Mouse (Mus musculus) mouse embryonic stem cell (cell line): ENCODE results near the gene Wdr62.

ENCODE experiments used
- in situ Hi-C, 2 experiments: fragments of 300-500 bp; cut with MboI; formaldehyde crosslinking; loops; 1 replicate in 1 of 2; 3 replicates in 1 of 2; pipeline ENCODE4 v1.14.3; 2019 to 2020; ENCODE audit warnings: low sequenced_read_pairs in 2 of 2, low pct_unique_long_range_greater_than_20kb in 1 of 2, mixed read lengths in 1 of 2; ENCODE audit not compliant: unreplicated experiment in 1 of 2

The Wdr62 gene

DNA sequence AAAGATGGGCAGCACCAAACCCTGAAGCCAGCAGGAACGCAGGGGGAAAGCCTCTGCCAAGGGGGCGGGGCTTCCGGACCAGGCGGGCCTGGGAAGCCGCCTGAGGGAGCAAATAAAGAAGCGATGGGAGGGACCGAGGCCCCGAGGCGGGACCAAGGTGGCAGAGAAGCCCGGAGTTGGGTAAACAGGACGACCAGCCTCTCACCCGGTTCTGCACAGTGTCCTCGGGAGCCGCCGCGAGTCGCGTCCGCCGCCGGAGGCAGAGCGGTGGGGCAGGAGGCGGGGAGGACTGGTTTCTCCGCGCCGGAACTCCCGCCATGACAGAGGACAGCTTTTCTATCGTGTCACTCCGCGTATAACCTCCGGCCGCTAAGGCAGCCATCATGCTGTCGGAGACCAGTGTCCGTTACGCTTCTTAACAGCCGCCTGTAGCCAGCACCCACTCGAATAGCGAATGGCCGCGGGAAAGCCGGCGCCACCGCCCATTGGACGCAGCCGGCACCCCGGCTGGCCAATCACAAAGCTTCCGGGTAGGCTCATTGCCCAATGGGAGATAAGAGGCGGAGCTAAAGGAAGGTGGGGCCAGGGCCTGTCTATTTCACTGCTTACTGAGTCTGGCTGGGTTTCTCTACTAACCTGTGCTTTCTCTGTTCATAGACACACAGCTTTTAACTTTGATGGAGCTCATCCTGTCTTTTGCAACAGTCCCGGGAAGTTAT lies at the start of gene Wdr62, which contains the start of gene Thap8:
TSS of gene Wdr62 (minus strand) at position 469 of the 719 bp plus-strand sequence.
TSS of gene Thap8 (plus strand) at position 144 of the 719 bp plus-strand sequence.
- in situ Hi-C loops: no loop called here

DNA sequence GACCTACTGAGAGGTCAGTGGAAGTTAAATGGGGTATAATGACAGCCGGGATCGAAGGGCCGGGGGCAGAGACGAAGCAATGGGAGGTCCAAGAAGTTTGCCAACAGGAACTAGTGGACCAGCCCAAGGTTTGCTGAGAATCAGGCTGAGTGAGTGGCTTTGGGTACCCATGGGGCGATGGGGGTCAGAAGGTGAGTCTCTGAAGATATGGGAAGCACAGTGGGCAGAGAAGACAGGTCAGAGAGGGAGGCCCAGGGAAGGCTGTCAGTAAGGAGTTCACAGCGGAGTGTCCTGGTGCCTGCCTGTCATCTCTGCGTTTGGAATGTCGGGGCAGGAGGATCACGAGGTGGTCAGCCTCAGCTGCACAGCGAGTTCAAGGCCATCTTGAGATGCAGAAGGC lies 48.2 kb upstream of the Wdr62 start:
- in situ Hi-C loops: no loop called here

DNA sequence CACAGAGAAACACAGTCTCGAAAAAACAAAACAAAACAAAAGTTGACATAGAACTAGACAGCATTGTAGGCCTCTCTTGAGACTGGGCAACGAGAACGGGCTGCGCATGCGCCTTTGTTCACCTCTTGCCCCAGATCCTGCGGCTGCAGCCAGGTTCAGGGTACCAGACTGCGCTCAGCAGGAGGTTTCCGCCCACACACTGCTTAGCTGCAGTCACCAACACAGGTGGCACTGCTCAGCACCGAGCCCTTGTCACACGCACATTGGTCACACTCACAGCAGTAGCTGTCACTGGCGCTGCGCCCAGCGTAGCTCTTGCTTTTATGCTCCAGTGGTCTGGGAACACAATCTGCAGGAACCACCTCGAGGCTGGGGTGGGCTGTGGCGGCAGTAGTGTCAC lies 46.9 kb upstream of the Wdr62 start:
- in situ Hi-C loops: no loop called here

DNA sequence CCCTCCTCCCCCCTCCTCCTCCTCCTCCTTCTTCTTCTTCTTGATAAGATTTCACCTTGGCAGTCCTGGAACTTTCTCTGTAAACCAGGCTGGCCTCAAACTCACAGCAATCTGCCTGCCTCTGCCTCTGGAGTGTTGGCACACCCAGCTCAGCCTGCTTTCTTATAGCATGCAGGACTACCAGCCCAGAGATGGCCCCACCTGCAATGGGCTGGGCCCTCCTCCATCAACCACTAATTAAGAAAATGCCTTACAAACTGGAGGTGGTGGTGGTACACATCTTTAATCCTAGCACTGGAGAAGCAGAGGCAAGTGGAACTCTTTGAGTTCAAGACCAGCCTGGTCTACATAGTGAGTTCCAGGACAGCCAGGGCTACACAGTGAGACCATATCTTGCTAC lies 46.2 kb upstream of the Wdr62 start:
- in situ Hi-C loops: no loop called here

DNA sequence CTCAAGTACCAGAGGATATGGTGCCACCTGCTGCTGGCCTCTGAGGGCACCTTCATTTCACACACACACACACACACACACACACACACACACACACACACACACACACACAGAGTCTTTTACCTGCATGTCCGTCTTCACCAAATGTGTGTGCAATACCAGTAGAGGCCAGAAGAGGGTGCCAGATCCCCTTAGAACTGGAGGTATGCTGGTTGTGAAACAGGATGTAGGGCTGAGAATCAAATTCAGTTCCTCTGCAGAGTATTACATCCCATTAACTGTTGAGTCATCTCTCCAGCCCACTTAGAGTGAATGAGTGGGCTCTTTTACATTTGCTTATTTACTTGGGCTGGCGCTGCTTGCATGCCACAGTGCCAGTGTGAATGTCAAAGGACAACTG lies 45.1 kb upstream of the Wdr62 start:
- in situ Hi-C loops: no loop called here

DNA sequence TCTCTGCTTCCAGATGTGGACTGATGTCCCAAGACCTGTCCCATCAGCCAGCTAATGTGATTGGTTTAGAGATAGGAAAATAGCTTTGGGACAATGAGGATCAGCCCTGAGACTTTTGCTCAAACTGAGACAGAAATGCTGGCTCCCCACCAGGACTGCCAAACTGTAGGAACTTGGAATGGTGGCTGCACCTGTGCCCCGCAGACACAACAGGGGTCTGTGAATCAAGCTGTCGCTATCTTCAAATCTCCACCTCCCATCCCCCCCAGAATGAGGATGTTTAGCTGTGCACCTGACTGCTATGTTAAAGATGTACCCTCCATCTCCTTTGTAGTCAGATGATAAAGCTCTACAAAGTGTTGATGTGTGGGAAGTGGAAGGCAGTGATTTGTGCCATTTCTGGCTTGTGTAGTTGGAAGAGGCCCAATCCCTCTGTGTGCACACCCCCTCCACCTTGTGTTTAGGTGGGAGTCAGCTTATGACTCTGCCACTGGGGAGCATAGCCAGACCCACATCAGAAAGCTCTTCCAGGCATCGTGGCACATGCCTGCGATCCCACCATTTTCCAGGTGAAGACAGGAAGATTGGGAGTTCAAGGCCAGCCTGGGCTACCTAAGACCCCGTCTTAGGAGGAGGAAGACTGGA lies 44.2 kb upstream of the Wdr62 start:
- in situ Hi-C loops: no loop called here

DNA sequence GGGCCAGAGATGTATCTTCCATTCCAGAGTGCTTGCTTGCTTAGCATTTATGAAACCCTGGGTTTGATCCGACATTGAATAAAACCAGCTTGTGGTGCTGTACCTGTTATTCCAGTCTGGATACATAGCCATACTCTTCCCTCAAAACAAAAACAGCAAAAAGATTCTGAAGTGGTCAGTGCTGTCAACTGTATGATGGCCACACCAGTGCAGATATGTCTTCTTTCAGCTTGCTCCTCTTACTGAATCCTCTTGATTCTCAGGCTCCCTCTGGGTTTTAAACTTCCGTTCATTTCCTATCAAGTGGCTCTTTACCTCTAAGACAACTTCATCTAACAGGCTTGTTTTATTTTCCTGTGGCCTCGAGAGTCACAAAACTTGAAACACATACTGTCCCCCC lies 43.6 kb upstream of the Wdr62 start, which contains the start of gene Sdhaf1:
TSS of gene Sdhaf1 (minus strand) at position 101 of the 400 bp plus-strand sequence.
- in situ Hi-C loops: no loop called here

DNA sequence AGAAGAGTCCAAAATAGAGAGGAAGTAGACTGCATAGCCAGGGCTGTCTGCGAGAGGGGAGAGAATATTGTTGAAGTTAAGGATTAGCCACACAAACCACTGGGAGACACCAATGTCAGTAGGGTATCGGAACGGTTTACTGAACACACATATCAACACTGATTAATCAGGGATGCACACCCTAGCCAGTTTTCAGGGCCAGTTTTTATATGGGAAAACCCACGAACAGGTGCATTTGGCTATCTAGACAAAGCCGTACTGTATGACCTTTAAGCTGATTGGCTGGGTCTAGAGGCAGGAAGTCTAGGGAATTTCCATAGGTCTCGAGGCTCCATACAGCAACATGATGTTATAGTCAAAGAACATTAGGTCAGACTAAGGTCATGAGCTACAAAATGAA lies 42.6 kb upstream of the Wdr62 start:
- in situ Hi-C loops: no loop called here

DNA sequence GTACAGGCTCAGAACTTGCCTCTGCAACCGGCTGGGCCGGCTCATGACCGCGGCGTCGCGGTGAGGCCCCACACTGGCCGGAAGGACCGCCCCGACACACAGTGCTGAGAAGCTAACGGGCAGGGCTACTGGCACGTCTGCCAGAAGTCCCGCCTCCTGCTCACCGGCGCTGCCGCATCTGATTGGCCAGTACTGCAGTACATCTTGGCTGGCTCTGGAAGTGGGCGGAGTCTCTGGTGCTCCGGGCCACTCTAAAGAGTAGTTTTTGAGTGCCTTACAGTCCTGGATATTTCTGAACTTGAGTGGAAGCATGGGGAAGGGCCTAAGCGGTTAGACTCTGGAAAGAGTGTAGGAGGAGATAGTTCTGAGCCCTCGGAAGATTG lies 42.1 kb upstream of the Wdr62 start:
- in situ Hi-C loops: no loop called here

DNA sequence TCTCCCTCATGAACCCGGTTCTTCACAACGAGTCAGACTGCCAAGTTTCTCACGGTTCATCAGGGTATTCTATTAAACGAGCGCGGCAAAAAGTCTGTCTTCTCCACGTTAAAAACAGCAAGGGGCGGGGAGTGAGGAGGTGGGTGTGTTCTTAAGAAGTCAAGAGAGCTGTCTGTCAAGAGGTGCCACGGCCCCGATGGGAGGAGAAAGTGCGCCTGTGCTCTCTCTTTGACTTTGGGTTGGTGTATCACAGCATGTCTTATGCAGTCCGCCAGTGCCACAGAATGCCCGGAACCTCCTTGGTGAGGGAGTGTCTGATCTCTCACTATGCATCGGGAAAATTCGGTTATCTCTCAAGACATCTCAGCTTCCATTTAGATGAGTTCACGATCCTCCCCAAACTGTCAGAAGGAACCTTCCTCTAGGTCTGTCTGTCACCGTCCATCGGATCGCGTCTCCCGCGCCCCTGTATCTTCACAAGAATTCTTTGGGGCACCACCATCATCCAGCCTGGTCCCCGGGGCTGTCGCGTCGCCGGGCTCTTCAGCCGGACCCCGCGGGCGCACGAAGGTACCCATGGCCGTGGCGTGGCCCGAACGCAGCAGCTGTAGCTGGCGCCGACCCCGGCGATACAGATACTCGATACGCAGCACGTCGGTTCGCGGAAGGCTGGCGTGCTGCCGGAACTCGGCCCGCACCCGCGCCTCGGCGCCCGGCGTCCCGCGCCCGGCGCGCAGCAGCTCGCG lies 41.5 kb upstream of the Wdr62 start, which contains the start of gene E130208F15Rik:
TSS of gene E130208F15Rik (plus strand) at position 202 of the 746 bp plus-strand sequence.
- in situ Hi-C loops: no loop called here

DNA sequence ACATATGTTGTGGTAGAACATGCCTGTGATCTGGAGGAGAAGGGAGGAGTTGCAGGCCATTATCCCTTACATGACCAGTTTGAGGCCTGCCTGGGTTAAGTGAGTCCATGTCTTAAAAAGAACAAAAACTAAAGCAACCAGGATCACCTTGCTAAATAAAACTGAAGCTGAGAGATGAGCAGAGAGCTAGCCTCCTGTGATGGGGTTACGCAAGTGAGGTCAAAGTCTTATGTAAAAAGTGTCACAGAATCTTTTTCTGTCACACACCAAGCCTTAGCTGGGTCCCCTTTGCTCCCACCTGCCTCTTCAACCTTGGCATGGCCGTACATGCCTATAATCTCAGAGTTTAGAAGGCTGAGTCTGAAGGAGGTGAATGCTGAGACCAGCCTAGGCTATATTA lies 40.7 kb upstream of the Wdr62 start:
- in situ Hi-C loops: no loop called here

DNA sequence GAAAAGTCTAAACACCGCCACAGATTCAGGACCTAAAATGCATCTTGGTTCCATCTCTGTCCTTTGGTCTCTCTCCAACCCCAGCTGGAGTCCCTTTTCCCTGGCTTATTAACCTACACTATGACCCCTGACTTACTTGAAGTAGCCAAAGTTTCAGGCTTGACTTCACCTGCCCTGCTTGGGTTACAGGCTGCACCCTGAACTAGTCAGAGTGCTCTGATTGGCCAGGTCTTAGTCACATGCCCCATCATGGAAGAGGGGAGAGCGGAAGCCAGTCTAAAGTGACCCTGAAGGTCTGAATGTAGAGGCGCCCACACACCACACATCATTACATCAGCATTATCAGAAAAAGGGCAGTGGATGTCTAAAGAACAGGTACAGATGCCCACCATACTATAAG lies 37.9 kb upstream of the Wdr62 start:
- in situ Hi-C loops: no loop called here

DNA sequence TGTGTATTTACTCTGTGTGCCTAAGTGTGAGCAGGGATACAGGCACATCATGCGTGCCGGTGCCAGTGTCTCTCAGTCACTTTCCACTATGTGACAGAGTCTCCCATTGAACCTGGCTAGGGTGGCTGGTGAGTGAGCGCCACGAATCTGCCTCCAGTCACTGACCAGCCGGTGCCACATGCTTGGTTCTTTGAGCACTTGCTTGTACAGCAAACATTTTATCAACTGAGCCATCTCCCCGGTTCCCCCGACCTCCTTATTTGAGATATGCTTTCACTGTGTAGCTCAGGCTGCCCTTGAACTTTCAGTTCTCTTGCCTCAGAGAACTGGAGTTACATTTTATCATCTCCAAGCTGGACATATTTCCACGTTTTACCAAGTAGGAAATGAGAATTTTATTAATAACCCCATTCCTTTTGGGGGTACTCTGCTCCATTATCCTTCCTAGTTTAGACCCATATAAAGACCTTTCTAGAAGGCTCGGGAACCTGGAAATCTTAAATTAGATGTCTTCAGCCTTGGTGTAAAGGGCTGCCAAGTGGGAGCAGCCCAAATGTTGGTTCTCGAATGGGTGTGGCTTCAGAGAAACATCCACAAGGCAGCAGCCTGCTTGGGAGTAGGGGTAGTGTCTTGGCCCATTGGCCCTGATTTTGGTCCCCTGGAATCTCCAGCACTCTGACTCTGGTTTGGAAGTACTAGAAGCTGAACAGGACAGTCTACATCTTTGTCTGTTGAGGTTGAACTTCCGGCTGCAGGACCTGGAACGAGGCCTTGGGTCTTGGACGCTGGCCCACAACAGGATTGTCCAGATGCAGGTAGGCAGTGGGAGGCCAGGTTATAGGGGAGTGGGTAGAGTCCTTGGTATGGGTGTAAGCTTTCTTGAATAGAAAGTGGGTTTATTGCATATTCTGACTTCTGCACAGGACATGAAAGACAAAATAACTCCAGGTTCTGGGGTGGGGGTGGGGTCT lies 35.6 kb upstream of the Wdr62 start:
- in situ Hi-C loops: no loop called here

DNA sequence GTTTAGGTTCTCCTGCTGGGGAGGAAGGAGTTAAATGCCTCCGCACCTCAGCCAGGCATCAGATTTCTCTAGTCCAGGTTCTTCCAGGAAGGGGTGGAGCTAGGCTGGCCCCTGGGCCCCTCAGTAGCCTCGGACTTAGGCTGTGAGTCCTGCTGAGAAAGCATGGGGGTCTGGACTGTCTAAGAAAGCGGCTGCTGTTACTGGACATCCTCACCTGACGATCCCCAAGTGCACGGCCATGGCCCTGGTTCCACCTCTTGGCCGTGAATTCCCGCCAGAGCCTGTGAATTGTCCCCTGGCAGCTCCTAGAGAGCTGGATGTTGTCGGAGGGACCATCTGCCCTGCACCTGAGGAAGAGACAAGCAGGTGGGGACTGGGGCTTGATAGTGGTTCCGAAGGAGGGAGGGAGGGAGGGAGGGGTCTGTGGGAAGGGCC lies 34.5 kb upstream of the Wdr62 start, which contains the start of gene Syne4:
TSS of gene Syne4 (plus strand) at position 87 of the 435 bp plus-strand sequence.
- in situ Hi-C loops: no loop called here

DNA sequence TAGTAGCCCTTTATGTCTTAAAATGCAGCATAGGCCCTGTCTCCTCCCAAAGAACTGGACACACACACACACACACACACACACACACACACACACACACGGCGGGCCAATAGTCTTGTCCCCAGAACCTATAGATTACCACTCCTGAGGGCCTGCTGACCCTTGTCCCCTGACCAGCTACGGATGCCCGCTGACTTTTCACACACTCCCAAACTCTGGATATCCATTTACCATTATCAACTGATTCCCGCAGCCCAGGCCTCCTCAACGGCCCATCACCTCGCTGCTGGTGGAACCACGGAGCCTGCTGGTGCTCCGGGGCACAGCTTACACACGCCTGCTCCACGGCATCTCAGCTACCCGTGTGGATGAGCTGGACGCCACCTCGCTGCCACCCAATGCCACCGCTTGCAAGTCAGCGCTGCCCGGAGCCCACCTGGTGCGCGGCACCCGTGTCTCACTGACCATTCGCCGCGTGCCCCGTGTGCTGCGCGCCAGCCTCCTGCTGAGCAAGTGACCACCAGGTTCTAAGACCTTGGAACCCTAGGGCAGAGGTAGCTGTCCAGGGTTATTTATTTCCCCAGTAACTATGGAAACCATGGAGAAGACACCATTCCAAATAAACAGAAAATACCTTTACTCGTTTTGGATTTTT lies 33.6 kb upstream of the Wdr62 start:
- in situ Hi-C loops: no loop called here

DNA sequence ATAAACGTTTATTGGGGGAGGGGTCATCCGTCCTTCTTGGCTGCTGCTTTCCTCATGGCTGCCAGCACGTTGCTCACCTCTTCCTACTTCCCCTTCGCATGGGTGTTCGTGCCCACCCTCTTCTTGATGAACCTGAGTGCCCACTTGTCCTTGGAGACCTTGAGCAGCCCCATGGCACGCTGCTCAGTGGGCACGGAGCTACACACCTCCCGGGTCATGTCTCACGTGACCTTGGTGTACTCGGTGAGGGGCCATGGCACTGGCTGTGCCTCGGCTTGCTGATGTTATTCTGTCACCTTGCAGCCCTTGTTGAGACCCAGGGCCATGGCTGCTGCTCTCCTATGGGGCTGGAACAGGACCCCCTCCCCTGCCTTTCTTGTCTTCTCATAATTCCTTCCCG lies 29.9 kb upstream of the Wdr62 start:
- in situ Hi-C loops: no loop called here

DNA sequence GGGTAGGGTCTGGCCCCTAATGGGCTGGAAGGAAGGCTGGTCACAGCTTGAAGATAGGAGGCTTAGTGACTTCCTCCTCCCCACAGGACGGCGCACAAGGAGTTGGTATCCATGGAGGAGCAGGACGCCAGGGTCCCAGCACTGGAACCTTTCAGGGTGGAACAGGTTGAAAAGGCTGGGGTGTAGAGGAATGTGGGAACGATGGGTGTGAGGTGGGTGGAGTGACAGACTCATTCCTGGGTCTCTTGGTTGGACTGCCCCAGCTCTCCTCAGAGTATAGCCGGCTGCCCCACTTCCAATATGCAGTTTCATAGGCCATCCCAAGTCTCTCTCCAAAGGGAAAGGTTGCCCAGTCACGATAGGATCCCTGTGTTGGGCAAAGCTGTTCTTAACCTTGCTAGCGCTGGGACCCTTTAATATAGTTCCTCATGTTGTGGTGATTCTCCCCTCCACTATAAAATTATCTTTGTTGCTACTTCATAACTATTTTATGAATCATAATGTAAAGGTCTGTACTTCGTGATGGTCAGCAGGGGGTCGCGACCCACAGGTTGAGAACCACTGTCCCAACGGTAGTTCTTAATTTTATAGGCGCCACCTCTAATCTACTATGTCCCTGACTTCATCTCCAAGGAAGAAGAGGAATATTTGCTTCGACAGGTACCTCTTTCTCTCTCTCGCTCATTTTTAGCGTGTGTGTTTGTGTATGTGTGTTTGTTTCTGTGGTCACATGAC lies 29.3 kb upstream of the Wdr62 start:
- in situ Hi-C loops: no loop called here
